Mouse (Mus musculus) spleen, postnatal 10 days (tissue): ENCODE results near the gene Nop2.
A peak's percentile ranks its signal among the peaks of the same experiment; 100 is the strongest.

Source experiments
- DNase-seq, 2 experiments: peaks; one replicate each; pipeline ENCODE4 v3.0.0; 2021 to 2022; ENCODE audit warnings: low spot score in 2 of 2

Nop2 gene

DNA sequence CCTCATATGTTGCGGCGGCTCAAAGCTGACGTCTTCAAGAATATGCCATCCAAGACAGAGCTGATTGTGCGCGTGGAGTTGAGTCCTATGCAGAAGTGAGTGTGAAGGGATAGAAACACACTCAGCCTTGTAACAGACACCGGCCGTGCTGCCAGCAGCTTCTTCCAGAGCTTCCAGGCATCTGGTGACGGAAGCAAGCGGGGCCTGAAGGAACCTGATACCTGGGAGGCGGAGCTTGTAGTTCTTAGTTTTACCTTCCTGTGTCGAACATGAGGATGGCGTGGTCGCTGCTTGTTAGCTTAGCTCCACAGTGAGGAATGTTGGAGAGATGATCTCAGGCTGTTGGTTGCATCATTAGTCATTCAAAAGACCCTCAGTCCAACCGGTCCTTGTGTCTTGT lies 22.3 kb upstream of the Nop2 start:
- DNase-seq = no peak

DNA sequence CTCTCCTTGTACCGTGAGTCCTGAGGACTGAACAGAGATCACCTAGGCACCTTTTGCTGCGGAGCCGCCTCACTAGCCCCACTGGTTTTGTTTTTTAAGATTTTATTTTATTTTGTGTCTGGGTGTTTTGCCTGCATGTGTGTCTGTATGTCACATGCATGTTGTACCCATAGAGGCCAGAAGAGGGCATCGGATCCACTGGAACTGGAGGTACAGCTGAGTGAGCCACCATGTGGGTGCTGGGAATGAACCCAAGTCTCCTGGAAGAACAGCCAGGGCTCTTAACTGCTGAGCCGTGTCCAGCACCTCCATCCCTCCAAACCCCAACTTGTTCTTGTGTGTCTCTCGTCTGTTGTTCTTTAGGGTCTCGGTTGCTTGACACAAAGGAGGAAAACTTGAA lies 20.8 kb upstream of the Nop2 start:
- peak in 1 of 2 experiments; percentile 67 for DNase-seq

DNA sequence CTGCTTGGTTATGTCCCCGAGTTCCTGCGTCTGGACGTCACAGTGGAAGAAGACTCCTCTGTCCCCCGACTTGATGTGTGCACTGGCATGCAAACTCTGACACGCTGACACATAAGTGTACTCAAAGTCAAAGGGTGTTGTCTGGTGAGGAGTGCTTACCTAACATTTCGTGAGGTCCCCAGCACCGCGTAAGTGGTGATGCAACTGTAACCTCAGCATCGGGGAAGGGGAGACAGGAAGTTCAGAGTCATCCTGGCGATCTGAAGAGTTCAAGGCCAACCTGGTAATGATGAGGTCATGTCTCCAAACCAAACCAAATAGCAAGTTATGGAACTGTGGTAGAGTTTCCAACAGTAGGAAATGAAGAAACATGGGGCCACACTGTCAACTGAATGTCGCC lies 19.2 kb upstream of the Nop2 start:
- no peak for DNase-seq

DNA sequence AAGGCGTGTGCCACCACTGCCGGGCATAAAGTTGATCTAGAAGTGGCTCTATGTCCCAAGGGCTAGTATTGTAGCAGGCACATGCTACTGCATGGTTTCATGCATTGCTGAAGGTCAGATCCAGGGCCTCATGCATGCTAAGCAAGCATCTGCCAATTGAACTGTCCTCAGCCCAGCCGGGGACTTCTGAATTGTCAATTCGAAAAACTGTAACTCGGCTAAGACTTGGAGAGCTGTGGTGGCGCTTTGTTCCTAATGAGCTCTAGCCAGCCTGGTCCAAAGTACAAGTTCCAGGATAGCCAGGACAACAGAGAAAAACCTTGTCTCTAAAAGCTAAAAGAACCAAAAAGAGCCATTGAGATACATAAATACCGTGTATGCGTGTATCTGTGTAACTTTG lies 12.3 kb upstream of the Nop2 start:
- DNase-seq = no peak

DNA sequence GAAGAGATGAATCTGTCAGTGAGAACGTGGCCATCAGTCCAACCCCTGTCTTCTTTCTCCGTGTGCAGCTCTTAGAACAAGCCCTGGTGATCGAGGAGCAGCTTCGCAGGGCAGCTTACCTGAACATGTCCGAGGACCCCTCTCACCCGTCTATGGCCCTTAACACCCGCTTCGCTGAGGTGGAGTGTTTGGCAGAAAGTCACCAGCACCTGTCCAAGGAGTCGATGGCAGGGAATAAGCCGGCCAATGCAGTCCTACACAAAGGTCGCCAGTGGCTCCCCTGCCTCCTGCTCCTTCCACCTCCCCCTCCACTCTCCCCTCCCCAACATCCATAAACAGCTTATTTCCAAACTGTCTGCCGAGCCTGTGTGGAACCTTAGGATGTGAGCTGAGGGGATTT lies 3.0 kb upstream of the Nop2 start:
- DNase-seq = no peak

DNA sequence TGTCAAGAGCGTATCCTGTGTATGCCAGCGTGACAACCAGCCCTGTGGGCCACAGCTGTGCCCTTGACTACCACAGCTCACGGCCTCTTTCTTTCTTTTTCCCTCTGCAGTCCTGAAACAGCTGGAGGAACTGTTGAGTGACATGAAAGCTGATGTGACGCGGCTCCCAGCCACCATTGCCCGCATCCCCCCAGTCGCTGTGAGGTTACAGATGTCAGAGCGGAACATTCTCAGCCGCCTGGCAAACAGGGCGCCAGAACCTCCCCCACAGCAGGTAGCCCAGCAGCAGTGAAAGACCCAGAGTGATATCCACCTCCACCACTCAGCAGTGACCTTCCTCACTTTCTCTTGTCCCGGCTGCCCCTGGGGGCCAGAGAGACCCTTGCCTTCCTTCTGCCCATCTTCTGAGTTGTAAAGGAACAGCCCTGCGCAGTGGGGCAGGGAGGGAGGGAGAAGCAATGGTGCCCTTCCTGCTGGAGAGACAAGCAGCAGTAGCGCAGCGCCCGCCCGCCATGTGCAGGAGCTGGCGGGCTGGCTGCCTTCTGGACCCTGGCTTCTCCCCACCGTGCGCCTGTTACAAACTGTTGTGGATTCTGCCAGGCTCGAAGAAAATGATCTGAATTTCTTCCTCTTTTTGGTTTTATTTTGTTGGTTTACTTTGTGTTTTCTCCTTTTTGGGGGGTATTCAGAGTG lies 1.9 kb upstream of the Nop2 start:
- no peak for DNase-seq

DNA sequence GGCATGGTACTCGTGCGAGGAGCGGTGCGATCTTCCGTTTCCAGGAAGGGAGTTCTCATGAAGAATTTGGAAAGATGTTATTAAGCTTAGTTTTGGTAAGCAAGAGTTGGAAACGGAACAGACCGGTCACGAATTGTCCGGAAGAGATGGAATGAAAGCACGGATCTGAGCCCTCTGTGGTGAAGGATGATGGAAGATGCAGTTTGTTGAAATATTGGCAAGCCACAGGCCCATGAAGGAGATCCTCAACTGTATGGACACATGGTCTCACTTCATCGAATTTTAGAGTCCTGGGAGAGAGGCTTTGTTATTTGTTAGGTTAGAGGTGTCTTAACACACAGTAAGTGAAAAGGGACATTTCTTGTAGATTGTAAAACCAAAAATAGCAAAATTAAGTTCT lies 761 bp downstream of the Nop2 start:
- DNase-seq = no peak

DNA sequence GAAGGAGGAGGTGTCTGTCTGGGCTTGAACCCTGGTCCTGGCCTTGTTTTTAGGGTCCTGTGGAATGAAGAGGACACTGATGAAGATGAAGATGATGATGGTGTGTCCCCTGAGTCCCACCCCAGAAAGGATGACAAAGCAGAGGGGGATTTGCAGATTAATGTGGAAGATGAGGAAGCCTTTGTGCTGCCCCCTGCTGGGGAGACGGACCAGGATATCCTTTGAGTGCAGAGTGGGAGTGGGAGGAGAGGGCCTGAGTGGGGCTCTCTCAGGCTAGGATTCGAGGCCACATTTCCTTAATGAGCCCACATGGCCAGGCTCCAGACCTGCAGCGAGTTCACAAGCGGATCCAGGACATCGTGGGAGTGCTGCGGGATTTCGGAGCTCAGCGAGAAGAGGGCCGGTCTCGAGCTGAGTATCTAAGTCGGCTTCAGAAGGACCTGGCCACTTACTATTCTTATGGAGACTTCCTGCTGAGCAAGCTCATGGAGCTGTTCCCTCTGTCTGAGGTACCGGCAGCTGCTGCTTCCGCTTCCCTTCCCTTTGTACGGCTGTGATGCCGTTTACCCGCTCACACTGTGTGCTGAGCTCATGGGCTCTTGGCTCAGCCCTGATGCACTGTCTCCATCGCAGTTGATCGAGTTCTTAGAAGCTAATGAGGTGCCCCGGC lies 5.4 kb downstream of the Nop2 start:
- DNase-seq = peak; percentile 41 to 76

DNA sequence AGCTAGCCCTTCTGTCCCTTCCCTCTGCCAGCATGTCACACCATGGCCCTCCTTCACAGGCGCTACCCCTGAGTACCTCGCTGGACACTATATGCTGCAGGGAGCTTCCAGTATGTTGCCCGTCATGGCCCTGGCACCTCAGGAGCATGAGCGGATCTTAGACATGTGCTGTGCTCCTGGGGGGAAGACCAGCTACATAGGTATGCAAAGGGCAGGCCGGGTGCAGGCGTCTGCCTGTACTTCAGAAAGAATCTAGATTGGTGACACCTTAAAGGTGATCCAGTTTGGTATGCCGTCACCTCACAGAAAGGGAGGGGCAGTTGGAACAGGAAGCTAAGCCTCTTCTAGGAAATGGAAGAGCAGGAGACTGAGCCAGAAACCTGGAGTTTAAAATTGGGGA lies 8.0 kb downstream of the Nop2 start:
- no peak for DNase-seq

DNA sequence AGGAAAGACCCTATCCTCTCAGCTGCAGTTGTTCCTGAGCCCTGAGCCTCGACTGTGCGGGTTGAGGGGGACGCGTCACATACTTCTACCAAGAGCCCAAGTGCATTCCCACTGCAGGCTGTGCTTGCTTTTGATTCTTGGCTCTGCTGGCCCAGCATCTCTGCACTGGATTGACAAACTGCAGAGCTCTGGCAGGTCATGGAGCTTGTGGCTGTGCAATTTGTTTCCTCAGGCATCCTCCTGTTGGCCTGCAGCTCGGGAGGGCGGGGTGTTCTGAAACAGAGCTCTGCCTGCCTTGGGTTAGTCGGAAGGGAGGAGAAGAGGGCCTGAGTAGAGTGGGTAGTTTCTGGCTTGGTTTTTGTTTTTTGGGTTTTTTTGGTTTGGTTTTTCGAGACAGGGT lies 10.7 kb downstream of the Nop2 start:
- DNase-seq = no peak

DNA sequence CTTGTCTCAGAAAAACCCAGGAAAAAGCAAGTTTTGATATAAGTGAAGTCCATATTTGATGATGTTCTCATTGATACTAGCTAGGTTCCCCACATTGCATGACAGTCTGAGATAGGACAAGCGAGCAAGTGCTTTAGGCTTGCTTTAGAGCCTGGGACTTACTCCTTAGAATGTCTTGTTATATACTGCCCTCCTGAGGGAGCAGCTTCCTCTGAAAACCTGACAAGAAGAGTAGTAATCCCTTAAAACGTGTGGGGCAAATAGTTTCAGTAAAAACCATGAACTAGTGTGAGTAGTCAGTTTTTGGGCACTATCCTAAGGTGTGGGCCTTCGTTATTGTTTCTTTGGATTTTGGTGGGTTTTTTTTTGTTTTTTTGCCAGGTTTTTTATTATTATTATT lies 11.4 kb downstream of the Nop2 start:
- DNase-seq = no peak

DNA sequence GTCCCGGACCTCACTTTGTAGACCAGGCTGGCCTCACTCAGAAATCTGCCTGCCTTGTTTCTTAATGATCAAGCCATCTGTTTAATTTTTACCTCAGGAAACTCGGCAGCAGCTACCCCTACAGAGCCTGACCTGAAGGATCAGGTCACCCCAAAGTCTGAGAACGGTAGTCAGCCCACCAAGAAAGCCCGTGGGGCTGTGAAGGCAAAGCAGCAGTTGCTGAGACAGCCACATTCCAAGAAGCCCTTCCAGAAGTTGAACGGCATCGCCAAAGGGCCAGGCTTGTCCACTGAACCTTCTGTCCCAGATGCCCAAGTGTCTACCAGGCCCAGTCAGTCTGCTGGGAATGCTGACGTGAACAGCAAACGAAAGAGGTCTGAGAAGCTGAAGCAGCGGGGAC lies 12.2 kb downstream of the Nop2 start:
- no peak for DNase-seq

DNA sequence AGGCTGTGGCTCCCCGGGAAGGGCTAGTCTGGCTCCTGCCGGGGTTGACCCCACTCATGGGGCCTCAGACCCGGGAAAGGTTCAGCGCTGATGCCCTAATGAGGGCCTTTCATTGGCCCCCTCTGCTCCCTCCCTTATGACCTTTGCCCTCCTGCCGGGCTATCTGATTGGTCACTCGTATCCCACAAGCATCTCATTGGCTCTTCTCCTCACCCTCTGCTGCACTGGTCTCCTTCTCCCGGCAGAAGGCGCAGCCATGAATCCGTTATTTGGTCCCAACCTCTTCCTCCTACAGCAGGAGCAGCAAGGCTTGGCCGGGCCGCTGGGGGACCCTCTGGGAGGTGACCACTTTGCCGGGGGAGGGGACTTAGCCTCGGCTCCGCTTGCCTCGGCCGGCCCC lies 13.3 kb downstream of the Nop2 start, which contains the start of gene Iffo1:
Gene Iffo1, plus strand, starts transcription at position 241 of the 400 bp plus-strand sequence.
- peak; percentile 75 to 88 for DNase-seq

DNA sequence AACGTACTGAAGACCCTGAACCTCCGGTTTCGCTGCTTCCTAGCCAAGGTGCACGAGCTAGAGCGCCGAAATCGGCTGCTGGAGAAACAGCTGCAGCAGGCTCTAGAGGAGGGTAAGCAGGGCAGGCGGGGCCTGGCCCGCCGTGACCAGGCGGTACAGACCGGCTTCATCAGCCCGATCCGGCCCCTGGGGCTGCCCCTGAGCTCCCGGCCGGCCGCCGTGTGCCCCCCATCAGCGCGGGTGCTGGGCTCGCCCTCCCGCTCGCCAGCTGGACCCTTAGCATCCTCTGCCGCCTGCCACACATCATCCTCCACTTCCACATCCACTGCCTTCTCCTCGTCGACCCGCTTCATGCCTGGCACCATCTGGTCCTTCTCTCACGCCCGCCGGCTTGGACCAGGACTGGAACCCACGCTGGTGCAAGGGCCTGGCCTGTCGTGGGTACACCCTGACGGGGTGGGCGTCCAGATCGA lies 13.8 kb downstream of the Nop2 start:
- peak; percentile 56 to 60 for DNase-seq

DNA sequence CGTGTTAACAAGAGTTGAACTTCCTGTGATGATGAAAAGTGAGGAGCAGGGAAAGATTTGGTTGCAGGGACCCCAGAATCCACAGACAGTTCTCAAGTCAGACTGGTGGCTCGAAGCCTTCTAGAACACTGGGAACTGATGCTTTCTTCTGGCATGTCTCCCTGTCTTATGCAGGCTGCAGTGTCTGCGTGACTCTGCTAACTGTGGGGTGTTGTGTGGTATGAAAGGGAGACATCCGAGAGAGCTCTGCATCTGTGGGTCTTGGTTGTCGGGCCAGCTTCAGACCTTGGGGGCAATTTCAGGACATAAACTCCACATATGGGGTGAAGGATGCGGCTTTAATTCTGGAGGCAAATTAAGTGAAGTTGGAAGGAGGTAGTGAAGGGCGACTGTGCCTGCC lies 14.4 kb downstream of the Nop2 start:
- DNase-seq = no peak

DNA sequence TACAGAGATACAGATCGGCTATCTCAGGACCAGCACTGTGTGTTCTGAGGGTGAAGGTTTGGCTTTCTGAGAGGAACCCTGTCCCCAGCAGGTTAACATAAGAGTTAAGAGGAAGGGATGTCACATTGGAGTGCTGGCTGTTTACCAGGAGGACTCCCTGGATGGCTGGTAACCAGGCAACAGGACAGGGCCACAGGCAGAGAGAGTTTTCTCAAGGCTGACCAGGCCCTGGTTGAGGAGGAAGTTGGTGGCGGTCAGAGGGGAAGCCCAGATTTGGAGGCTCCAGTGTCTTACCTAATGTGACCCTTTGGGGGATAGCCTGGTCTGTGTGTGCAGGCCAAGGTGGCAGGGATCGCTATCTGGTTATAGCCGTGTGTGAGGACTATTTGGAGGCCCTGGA lies 15.1 kb downstream of the Nop2 start:
- no peak for DNase-seq

DNA sequence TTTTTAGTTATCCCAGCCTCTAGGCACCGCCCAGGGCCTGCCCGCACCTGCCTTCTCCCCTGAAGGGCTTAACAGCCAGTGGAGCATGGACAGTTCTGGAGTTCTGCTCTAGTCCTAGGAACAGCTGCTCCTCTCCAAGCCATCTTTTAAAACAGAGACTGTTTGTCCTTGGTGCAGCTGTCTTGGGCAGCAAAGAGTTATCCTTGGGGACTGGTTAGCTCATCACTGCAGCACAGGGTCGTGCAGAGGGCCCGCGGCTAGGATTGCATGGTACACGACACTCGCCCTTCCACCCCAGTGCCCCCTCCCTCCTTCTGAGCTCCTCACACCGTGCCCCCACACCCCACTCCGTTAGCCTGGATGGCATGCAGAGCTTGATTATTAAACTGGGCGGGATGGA lies 15.6 kb downstream of the Nop2 start:
- no peak for DNase-seq

DNA sequence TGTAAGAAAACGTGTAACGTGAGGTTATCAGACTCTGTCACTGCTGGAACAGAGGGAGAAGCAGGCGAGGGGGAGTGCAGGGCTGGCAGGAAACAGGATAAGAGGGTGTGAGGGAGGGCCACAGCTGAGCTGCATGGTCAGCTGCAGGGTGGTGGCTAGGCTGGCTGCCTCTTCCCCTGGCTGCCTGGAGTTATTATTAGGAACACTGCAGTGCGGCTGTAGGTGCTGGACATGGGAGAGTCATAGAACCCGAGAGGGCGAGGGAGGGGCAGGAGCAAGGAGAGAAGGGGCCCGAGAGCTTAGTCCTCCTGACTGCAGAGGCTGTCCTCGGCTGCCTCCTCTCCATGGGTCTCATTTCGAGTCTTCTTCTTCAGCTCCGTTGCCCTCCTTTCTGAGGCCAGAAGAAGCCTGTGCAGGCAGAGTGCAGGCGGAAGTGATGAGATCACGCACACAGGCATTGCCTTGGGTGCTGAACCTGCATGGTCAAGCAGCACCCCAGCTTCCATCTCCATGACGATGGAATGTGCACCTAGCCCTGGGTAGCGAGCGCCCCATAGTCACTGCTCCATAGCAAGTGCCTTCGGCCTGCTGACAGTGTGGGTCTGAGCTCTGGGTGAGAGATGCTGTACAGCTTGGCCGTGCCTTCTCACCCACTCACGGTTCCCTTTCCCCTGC lies 16.7 kb downstream of the Nop2 start:
- DNase-seq = no peak

DNA sequence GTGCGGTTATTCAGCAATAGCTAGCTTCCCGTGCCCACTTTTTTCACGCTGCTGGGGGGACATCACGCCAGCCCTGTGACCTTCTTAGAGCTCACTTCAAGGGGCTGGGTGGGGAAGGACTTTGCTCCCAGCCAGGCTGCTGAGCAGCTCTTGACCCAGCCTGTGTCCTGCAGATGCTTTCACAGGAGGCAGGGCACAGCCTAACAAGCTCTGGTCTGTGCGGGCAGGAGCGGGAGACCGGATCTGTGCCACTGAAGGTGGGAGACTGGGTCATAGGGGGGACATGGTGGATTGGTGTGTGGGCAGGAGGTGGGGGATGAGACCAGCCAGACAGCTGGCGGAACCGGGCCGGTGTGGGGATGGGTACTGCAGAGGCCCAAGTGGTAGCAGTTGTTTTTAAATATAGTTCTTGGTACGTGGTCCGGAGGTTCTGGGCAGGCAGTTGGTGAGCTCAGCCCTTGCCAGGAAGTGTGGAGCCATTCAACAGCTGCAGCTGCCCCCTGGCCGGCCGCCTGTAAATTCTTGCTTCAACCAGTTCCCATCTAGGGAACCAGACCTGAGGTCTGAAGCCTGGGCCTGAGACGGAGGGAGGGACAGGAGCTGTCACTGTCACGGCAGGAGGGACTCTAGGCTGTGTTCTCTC lies 17.3 kb downstream of the Nop2 start:
- DNase-seq = no peak

DNA sequence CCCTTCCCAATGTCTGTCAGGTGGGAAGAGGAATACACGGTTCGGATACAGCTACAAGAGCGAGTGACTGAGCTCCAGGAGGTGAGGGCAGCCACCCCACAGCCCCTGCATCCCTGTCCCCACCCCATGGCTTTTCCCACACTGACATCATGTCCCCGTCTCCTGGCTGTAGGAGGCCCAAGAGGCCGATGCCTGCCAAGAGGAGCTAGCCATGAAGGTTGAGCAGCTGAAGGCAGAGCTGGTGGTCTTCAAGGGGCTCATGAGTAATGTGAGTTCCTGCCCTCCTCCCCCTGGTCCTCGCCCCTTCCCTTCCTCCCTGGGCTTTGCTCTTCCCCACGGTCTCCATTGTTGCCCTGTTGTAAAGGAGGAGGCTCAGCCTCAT lies 17.9 kb downstream of the Nop2 start:
- DNase-seq = no peak

DNA sequence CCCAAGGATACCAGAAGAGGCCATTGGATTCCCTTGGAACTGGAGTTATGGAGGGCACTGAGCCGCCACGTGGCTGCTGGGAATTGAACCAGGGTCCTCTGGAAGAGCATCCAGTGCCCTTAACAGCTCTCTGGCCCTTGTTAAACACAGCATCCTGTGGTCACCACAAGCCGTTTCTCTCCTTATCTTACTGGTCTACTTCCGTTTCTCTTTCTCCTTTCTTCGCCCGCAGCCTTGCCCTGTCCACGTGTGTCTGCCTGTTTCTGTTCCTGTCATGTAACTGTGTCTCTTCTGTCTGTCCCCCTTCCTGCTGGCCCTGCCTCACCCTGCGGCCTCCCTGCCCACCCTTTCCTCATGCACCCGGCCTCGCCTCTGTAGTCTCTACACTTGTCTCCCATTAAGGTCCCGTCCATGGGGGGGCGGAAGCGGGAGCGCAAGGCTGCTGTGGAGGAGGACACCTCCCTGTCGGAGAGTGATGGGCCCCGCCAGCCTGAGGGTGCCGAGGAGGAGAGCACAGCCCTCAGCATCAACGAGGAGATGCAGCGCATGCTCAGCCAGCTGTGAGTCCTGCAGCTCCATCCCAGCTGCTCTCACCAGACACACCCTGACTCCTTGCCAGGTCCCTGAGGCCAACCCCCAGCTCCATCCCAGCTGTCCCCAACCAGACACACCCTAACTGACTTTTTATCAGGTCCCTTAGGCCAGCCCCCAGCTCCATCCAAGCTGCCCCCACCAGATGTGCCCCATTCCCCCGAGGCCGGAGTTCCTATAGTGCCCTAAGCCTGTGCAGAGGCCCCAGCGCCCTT lies 20.7 kb downstream of the Nop2 start:
- DNase-seq = no peak

DNA sequence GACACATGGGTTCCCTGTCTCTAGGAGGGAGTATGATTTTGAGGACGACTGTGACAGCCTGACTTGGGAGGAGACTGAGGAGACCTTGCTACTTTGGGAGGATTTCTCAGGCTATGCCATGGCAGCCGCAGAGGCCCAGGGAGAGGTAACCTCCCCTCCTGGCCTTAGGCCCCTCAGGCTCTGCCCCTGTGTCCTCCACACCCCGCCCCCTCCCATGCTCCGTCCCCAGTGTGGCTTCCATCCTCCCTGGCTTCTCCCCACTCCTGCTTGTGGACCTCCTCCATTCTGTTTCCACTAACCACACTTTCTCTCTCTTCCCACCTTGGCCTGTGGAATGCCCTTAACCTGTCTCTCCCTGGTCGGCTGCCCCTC lies 21.3 kb downstream of the Nop2 start:
- no peak for DNase-seq
